Mouse (Mus musculus) heart, embryonic 11.5 days (tissue): ENCODE measurements around the gene Dnm2. TPM values are rescaled to one million over a fixed set of nuclear protein-coding genes. Genes with fewer than 3 reads are reported as not detected.
"Not testable (repeated sequence)": the region's sequence is repeated elsewhere in the genome, so short reads cannot be mapped to it uniquely, and the experiment has no call there.

Experiments used
- ATAC-seq: fragments of 200-750 bp; cut with Nextera tagmentation; replicated peaks from 2 replicates; pipeline ENCODE4 v1.8.0; 2017; ENCODE audit warnings: moderate library complexity; ENCODE audit not compliant: insufficient number of reproducible peaks, low FRiP score, low TSS enrichment
- H3K27ac ChIP-seq: fragments of 300-500 bp; sonication (generic); 2 replicates; pipeline ENCODE4 v1.5.1; 2014; ENCODE audit warnings: mild to moderate bottlenecking, low read depth, low read length
- H3K27me3 ChIP-seq: fragments of 300-500 bp; sonication (generic); 2 replicates; pipeline ENCODE4 v1.6.1; 2014; ENCODE audit warnings: mild to moderate bottlenecking, low read length, mixed read lengths; ENCODE audit not compliant: control insufficient read depth, insufficient read depth
- H3K36me3 ChIP-seq: fragments of 300-500 bp; sonication (generic); 2 replicates; pipeline ENCODE4 v1.6.1; 2014; ENCODE audit warnings: mild to moderate bottlenecking, low read length, moderate library complexity, mixed read lengths; ENCODE audit not compliant: control insufficient read depth, insufficient read depth
- H3K4me1 ChIP-seq: fragments of 300-500 bp; sonication (generic); 2 replicates; pipeline ENCODE4 v1.6.1; 2014; ENCODE audit warnings: low read length; ENCODE audit not compliant: control insufficient read depth, insufficient read depth
- H3K4me2 ChIP-seq: fragments of 300-500 bp; sonication (generic); 2 replicates; pipeline ENCODE4 v1.6.1; 2014; ENCODE audit warnings: mild to moderate bottlenecking, moderate library complexity
- H3K4me3 ChIP-seq: fragments of 300-500 bp; sonication (generic); 2 replicates; pipeline ENCODE4 v1.5.1; 2014; ENCODE audit warnings: low read depth, low read length
- H3K9ac ChIP-seq: fragments of 300-500 bp; sonication (generic); 2 replicates; pipeline ENCODE4 v1.6.1; 2014; ENCODE audit warnings: mild to moderate bottlenecking, low read depth, low read length, moderate library complexity
- H3K9me3 ChIP-seq: fragments of 300-500 bp; sonication (generic); replicated peaks from 2 replicates; pipeline ENCODE4 v1.6.1; 2016; ENCODE audit warnings: low read length; ENCODE audit not compliant: control insufficient read depth
- WGBS: fragments of 180-500 bp; shearing (Covaris S2); extraction: QIAGEN DNeasy Blood & Tissue Kit; methylation state at CpG from one replicate; pipeline ENCODE4 v1.1.7; 2014; ENCODE audit not compliant: insufficient replicate concordance; 5-methylcytosine and 5-hydroxymethylcytosine counted together
- polyA plus RNA-seq: library from polyadenylated mRNA; unstranded; fragments of >200 nt; fragmentation: Nextera tagmentation; extraction: Ambion mirVana; gene quantifications from 2 replicates; pipeline ENCODE4 v1.2.1, GENCODE M21; 2014

Gene Dnm2
- polyA plus RNA-seq, 1 experiment from 2014 or later: 62.7 TPM

DNA sequence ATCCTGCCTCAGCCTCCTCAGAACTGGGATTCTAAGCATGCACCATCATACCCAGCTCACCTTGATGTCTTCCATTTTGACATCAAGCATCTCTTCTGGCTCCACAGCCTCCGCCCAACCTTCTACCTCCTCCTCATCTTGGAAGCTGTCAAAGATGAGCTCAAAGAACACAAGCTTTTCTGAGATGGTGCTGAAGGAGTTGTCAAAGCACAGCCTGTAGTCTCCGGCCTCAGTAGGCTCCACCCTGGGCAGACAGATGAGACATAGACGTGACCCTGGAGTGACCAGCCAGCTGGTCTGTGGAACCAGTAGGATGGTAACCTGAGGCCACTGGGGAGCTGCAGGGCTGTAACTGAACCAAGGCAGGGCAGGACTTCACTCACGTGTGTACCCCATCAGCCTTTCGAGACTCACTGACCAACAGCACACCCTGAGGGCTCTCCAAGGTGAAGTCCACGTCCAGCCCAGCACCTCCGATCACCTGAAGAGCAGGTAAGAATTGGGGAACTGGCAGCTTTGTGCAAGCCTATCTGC, 84.2 kb downstream of the Dnm2 start:
- 73% methylated on average over 7 of the region's 7 CpGs for WGBS
- no peaks in the 10 kb centered on the region for H3K27me3 ChIP-seq
- peaks cover 12% of the 10 kb centered on the region for H3K4me1 ChIP-seq
- H3K4me3 ChIP-seq: peak overlapping the region; percentile 69
- no peaks in the 10 kb centered on the region for H3K9me3 ChIP-seq
- H3K36me3 ChIP-seq: peaks cover 27% of the 10 kb centered on the region
- H3K4me2 ChIP-seq: peak overlapping the region; percentile 78
- ATAC-seq: no peak
- 0 out of 2 replicates have a peak overlapping the region, but pooled peaks have one; percentile 4 for H3K27ac ChIP-seq
- 0 out of 2 replicates have a peak overlapping the region, but pooled peaks have one; percentile 40 for H3K9ac ChIP-seq

- WGBS: under 1% methylated on average over 44 of the region's 44 CpGs
- peak within 1 kb of the TSS; percentile 78 for H3K4me2 ChIP-seq
- peak within 1 kb of the TSS; percentile 80 for H3K27ac ChIP-seq
- no peaks in the 10 kb centered on the region for H3K9me3 ChIP-seq
- peaks cover 12% of the 10 kb centered on the region for H3K4me1 ChIP-seq
- no peaks in the 10 kb centered on the region for H3K27me3 ChIP-seq
- ATAC-seq: peak; percentile 92
- peak within 1 kb of the TSS; percentile 81 for H3K9ac ChIP-seq
- peaks cover 25% of the 10 kb centered on the region for H3K36me3 ChIP-seq
- peak within 1 kb of the TSS; percentile 69 for H3K4me3 ChIP-seq
Observed at GRCm38 (mm10) chr9:21509772-21510688, 85.3 kb downstream of the Dnm2 start, which contains the start of gene Tmed1. Gene Tmed1 (minus strand): TSS chr9:21510252.

DNA sequence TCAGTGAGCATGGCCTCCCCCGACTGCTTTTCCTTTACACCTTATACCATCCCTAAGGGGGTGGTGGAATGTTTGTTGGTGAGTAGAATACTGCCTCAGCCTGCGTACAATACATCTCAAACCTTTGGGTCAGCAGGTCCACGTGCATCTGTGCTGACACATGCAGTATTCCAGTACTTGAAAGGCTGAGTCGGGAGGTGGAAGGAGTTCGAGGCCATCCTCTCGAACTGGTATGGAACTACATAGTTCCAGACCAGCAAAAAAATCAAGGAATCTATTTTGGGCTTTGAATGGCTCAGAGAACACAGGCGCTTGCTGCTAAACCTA, 85.9 kb downstream of the Dnm2 start:
- Histone ChIP-seq H3K9me3 (no peaks in the 10 kb centered on the region), H3K4me2 (peak overlapping the region; percentile 78), H3K27me3 (no peaks in the 10 kb centered on the region), H3K9ac (peak overlapping the region; percentile 72), H3K4me1 (peaks cover 12% of the 10 kb centered on the region), H3K4me3 (peak overlapping the region; percentile 69), H3K27ac (peak overlapping the region; percentile 80; the same call in 1 of the 2 replicates), H3K36me3 (peaks cover 22% of the 10 kb centered on the region)
- WGBS: 5% methylated on average over 7 of the region's 7 CpGs
- no peak for ATAC-seq

DNA sequence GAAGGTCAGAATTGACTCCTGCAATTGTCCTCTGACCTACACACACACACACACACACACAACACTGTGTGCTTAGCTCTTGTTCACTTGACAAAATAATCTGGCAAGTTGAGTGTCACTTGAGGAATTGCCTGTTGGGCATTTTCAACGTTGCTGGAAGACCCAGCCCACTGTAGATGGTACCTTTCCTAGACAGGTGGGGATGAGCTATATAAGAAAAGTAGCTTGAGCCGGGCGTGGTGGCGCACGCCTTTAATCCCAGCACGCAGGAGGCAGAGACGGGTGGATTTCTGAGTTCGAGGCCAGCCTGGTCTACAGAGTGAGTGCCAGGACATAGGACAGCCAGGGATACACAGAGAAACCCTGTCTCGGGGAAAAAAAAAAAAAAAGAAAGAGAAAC, 86.3 kb downstream of the Dnm2 start:
- H3K4me1 ChIP-seq: peaks cover 12% of the 10 kb centered on the region
- WGBS: 77% methylated on average over 9 of the region's 9 CpGs

DNA sequence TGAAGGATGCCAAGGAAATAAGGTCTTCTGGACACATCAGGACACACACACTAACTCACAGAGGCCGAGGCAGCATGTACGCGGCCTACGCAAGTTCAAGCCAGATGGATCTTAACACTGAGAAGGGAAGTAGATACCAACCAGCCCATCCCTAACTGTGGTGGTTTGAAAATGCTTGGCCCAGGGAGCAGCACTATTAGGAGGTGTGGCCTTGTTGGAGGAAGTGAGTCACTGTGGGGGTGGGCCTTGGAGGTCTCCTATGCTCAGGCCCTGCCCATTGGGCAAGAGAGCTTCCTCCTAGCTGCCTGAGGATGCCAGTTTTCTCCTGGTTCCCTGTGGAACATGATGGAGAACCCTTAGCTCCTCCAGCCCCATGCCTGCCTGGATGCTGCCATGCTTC, 88.8 kb downstream of the Dnm2 start:
- Histone ChIP-seq H3K36me3 (peaks cover 3% of the 10 kb centered on the region; the same call in 1 of the 2 replicates), H3K9ac (no peak overlapping the region), H3K27ac (no peak overlapping the region), H3K4me3 (no peak overlapping the region), H3K27me3 (no peaks in the 10 kb centered on the region), H3K4me1 (peaks cover 12% of the 10 kb centered on the region), H3K4me2 (no peak overlapping the region), H3K9me3 (no peaks in the 10 kb centered on the region)
- WGBS: 95% methylated on average over 4 of the region's 4 CpGs
- ATAC-seq: no peak

More for the DNA sequence above, 86.3 kb downstream of the Dnm2 start:
- Histone ChIP-seq H3K36me3 (peaks cover 20% of the 10 kb centered on the region), H3K27me3 (no peaks in the 10 kb centered on the region), H3K9me3 (no peaks in the 10 kb centered on the region), H3K4me3 (peak overlapping the region; percentile 69), H3K4me2 (peak overlapping the region; percentile 78), H3K27ac (0 out of 2 replicates have a peak overlapping the region, but pooled peaks have one; percentile 80), H3K9ac (peak overlapping the region; percentile 72)
- no peak for ATAC-seq

GRCm38 (mm10) chr9:21517947-21518495, 93.3 kb downstream of the Dnm2 start:
- H3K27ac ChIP-seq: no peak overlapping the region
- H3K27me3 ChIP-seq: no peaks in the 10 kb centered on the region
- ATAC-seq: no peak
- H3K4me2 ChIP-seq: no peak overlapping the region
- no peak overlapping the region for H3K9ac ChIP-seq
- H3K36me3 ChIP-seq: no peaks in the 10 kb centered on the region
- H3K4me1 ChIP-seq: no peaks in the 10 kb centered on the region
- no peaks in the 10 kb centered on the region for H3K9me3 ChIP-seq
- H3K4me3 ChIP-seq: no peak overlapping the region
- WGBS: 76% methylated on average over 6 of the region's 6 CpGs

DNA sequence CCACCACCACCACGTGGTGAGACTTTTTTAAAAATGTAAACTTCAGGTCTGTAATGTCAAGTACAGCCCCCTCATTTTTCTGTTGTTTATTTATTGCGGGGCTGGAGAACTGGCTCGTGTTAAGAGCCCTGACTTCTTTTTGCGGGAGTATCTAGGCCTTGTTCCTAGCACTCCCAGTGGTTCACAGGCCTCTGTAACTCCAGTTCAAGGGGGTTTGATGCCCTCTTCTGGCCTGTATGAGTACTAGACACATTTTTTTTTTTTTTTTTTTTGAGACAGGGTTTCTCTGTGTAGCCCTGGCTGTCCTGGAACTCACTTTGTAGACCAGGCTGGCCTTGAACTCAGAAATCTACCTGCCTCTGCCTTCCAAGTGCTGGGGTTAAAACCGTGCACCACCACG, 94.0 kb downstream of the Dnm2 start:
- H3K36me3 ChIP-seq, H3K9me3 ChIP-seq, H3K9ac ChIP-seq, H3K4me3 ChIP-seq, H3K4me2 ChIP-seq, H3K27me3 ChIP-seq, H3K4me1 ChIP-seq, ATAC-seq, H3K27ac ChIP-seq: not testable (repeated sequence)
- WGBS: 79% methylated on average over 6 of the region's 6 CpGs

- no peak overlapping the region for H3K4me3 ChIP-seq
- H3K9me3 ChIP-seq: no peaks in the 10 kb centered on the region
- no peaks in the 10 kb centered on the region for H3K27me3 ChIP-seq
- H3K9ac ChIP-seq: no peak overlapping the region
- WGBS: 72% methylated on average over 7 of the region's 7 CpGs
- no peaks in the 10 kb centered on the region for H3K36me3 ChIP-seq
- ATAC-seq: no peak
- no peaks in the 10 kb centered on the region for H3K4me1 ChIP-seq
- no peak overlapping the region for H3K4me2 ChIP-seq
- H3K27ac ChIP-seq: no peak overlapping the region
Observed at GRCm38 (mm10) chr9:21525142-21525936, 100.6 kb downstream of the Dnm2 start.
